Mouse (Mus musculus) MEL (cell line): ENCODE results near the gene Maco1. TPM values are rescaled to one million over a fixed set of nuclear protein-coding genes. Genes with fewer than 3 reads are reported as not detected.

Source experiments
- DNase-seq: peaks from one replicate; pipeline ENCODE4 v3.0.0; 2011; ENCODE audit warnings: low read depth, low spot score
- H3K27ac ChIP-seq: 2 replicates; pipeline ENCODE4 v1.5.1; 2012; ENCODE audit warnings: low read depth, mild to moderate bottlenecking, control low read depth, low read length, moderate library complexity; ENCODE audit not compliant: control insufficient read depth
- H3K27me3 ChIP-seq, 2 experiments: fragments of 150-350 bp in 1 of 2; sonication (generic) in 1 of 2; 2 replicates each; pipeline ENCODE4 v1.6.1; 2012; ENCODE audit warnings: low read length in 2 of 2, mild to moderate bottlenecking in 2 of 2, improper control_type of control experiment in 1 of 2, moderate library complexity in 1 of 2; ENCODE audit not compliant: insufficient read depth in 2 of 2, control insufficient read depth in 1 of 2
- H3K36me3 ChIP-seq, 2 experiments: 2 replicates each; pipeline ENCODE4 v1.6.1; 2012 to 2014; ENCODE audit warnings: low read length in 2 of 2, improper control_type of control experiment in 1 of 2, inconsistent platforms in 1 of 2, mild to moderate bottlenecking in 1 of 2; ENCODE audit not compliant: insufficient read depth in 2 of 2, control insufficient read depth in 1 of 2
- H3K4me1 ChIP-seq, 2 experiments: fragments of 150-350 bp in 1 of 2; sonication (generic) in 1 of 2; 2 replicates each; pipeline ENCODE4 v1.6.1; 2012; ENCODE audit warnings: low read length in 2 of 2, improper control_type of control experiment in 1 of 2, mild to moderate bottlenecking in 1 of 2; ENCODE audit not compliant: insufficient read depth in 2 of 2, control insufficient read depth in 1 of 2
- H3K4me3 ChIP-seq, 2 experiments: fragments of 150-350 bp in 1 of 2; sonication (generic) in 1 of 2; 2 replicates each; pipeline ENCODE4 v1.5.1; 2012; ENCODE audit warnings: low read depth in 2 of 2, low read length in 2 of 2, mild to moderate bottlenecking in 2 of 2, moderate library complexity in 2 of 2, control low read depth in 1 of 2, improper control_type of control experiment in 1 of 2; ENCODE audit not compliant: control insufficient read depth in 1 of 2, insufficient read depth in 1 of 2
- H3K79me2 ChIP-seq: 2 replicates; pipeline ENCODE4 v1.6.1; 2012; ENCODE audit warnings: mild to moderate bottlenecking, low read length, moderate library complexity; ENCODE audit not compliant: control insufficient read depth, poor library complexity, insufficient read depth
- H3K9ac ChIP-seq: 2 replicates; pipeline ENCODE4 v1.6.1; 2012; ENCODE audit warnings: low read depth, mild to moderate bottlenecking, control low read depth, low read length, moderate library complexity; ENCODE audit not compliant: control insufficient read depth, poor library complexity, severe bottlenecking
- H3K9me3 ChIP-seq: fragments of 150-350 bp; sonication (generic); replicated peaks from 2 replicates; pipeline ENCODE4 v1.6.1; 2012; ENCODE audit warnings: mild to moderate bottlenecking, low read length, improper control_type of control experiment, moderate library complexity; ENCODE audit not compliant: insufficient read depth
- BHLHE40 ChIP-seq: IDR thresholded peaks from 2 replicates; pipeline ENCODE4 v1.6.1; 2012; ENCODE audit warnings: low read depth, mild to moderate bottlenecking, inconsistent platforms, low read length, improper control_type of control experiment, borderline replicate concordance
- E2F4 ChIP-seq: IDR thresholded peaks from 2 replicates; pipeline ENCODE4 v1.6.1; 2011; ENCODE audit warnings: low read depth, low read length, improper control_type of control experiment, borderline replicate concordance
- EP300 ChIP-seq, 2 experiments: IDR thresholded peaks; 2 replicates each; pipeline ENCODE4 v1.6.1; 2011; ENCODE audit warnings: improper control_type of control experiment in 2 of 2, low read length in 2 of 2, low read depth in 1 of 2, mild to moderate bottlenecking in 1 of 2
- ETS1 ChIP-seq: IDR thresholded peaks from 2 replicates; pipeline ENCODE4 v1.6.1; 2012; ENCODE audit warnings: low read depth, mild to moderate bottlenecking, inconsistent platforms, low read length, improper control_type of control experiment, moderate library complexity
- GATA1 ChIP-seq: IDR thresholded peaks from 2 replicates; pipeline ENCODE4 v1.6.1; 2011; ENCODE audit warnings: low read depth, low read length, improper control_type of control experiment
- JUND ChIP-seq: IDR thresholded peaks from 2 replicates; pipeline ENCODE4 v1.6.1; 2011; ENCODE audit warnings: low read depth, mild to moderate bottlenecking, improper control_type of control experiment, low read length
- MAFK ChIP-seq: IDR thresholded peaks from 2 replicates; pipeline ENCODE4 v1.6.1; 2011; ENCODE audit warnings: low read depth, mild to moderate bottlenecking, low read length, improper control_type of control experiment, borderline replicate concordance
- MAZ ChIP-seq: IDR thresholded peaks from 2 replicates; pipeline ENCODE4 v1.6.1; 2012; ENCODE audit warnings: low read depth, mild to moderate bottlenecking, inconsistent platforms, low read length, improper control_type of control experiment
- MXI1 ChIP-seq: IDR thresholded peaks from 2 replicates; pipeline ENCODE4 v1.6.1; 2011; ENCODE audit warnings: mild to moderate bottlenecking, low read depth, low read length, improper control_type of control experiment
- MYB ChIP-seq: IDR thresholded peaks from 2 replicates; pipeline ENCODE4 v1.6.1; 2011; ENCODE audit warnings: mild to moderate bottlenecking, low read depth, low read length, improper control_type of control experiment
- MYC ChIP-seq: IDR thresholded peaks from 2 replicates; pipeline ENCODE4 v1.6.1; 2011; ENCODE audit warnings: low read depth, mild to moderate bottlenecking, low read length, improper control_type of control experiment, moderate library complexity
- NELFE ChIP-seq: IDR thresholded peaks from 2 replicates; pipeline ENCODE4 v1.6.1; 2011; ENCODE audit warnings: low read depth, low read length, improper control_type of control experiment
- POLR2A ChIP-seq, 2 experiments: IDR thresholded peaks; 2 replicates each; pipeline ENCODE4 v1.6.1; 2011 to 2012; ENCODE audit warnings: low read length in 2 of 2, mild to moderate bottlenecking in 2 of 2, control low read depth in 1 of 2, improper control_type of control experiment in 1 of 2, low read depth in 1 of 2, moderate library complexity in 1 of 2; ENCODE audit not compliant: control insufficient read depth in 1 of 2, insufficient read depth in 1 of 2, poor library complexity in 1 of 2
- POLR2AphosphoS2 ChIP-seq: IDR thresholded peaks from 2 replicates; pipeline ENCODE4 v1.6.1; 2011; ENCODE audit warnings: low read length, improper control_type of control experiment
- RCOR1 ChIP-seq: IDR thresholded peaks from 2 replicates; pipeline ENCODE4 v1.6.1; 2012; ENCODE audit warnings: low read depth, mild to moderate bottlenecking, inconsistent platforms, low read length, improper control_type of control experiment
- SIN3A ChIP-seq: IDR thresholded peaks from 2 replicates; pipeline ENCODE4 v1.6.1; 2012; ENCODE audit warnings: low read length, improper control_type of control experiment, inconsistent platforms
- TAL1 ChIP-seq: IDR thresholded peaks from 2 replicates; pipeline ENCODE4 v1.6.1; 2012; ENCODE audit warnings: mild to moderate bottlenecking, inconsistent platforms, low read length, moderate library complexity, mixed read lengths
- TBP ChIP-seq: IDR thresholded peaks from 2 replicates; pipeline ENCODE4 v1.8.0; 2011; ENCODE audit warnings: low read depth, low read length, improper control_type of control experiment
- TCF12 ChIP-seq: IDR thresholded peaks from 2 replicates; pipeline ENCODE4 v1.6.1; 2014; ENCODE audit warnings: low read depth, mild to moderate bottlenecking, inconsistent platforms, low read length, improper control_type of control experiment, moderate library complexity
- UBTF ChIP-seq: IDR thresholded peaks from 2 replicates; pipeline ENCODE4 v1.6.1; 2012; ENCODE audit warnings: low read depth, mild to moderate bottlenecking, inconsistent platforms, low read length, improper control_type of control experiment, moderate library complexity, borderline replicate concordance; ENCODE audit not compliant: insufficient read depth
- ZMIZ1 ChIP-seq: IDR thresholded peaks from 2 replicates; pipeline ENCODE4 v1.6.1; 2012; ENCODE audit warnings: low read depth, mild to moderate bottlenecking, inconsistent platforms, low read length, improper control_type of control experiment, moderate library complexity
- ZNF384 ChIP-seq: IDR thresholded peaks from 2 replicates; pipeline ENCODE4 v1.6.1; 2012; ENCODE audit warnings: low read depth, mild to moderate bottlenecking, inconsistent platforms, low read length, improper control_type of control experiment
- polyA plus RNA-seq, 2 experiments: library from polyadenylated mRNA; stranded (reverse) in 1 of 2; unstranded in 1 of 2; fragments of >175 nt in 1 of 2; fragments of >200 nt in 1 of 2; gene quantifications; 2 replicates each; pipeline versions ENCODE4 v1.2.1 to v1.2.4; 2012; ENCODE audit warnings: low replicate concordance in 2 of 2, low read depth in 1 of 2; ENCODE audit not compliant: insufficient read length in 2 of 2, insufficient read depth in 1 of 2, missing spikeins in 1 of 2
- total RNA-seq: library from RNA; depleted of rRNA; stranded (reverse); fragments of 300-350 nt; gene quantifications from 2 replicates; pipeline ENCODE4 v1.2.3, GENCODE M21; 2012

The Maco1 gene
- total and polyA plus RNA-seq, 3 experiments, result 22.2 to 35.9 TPM; not detected in 1

DNA sequence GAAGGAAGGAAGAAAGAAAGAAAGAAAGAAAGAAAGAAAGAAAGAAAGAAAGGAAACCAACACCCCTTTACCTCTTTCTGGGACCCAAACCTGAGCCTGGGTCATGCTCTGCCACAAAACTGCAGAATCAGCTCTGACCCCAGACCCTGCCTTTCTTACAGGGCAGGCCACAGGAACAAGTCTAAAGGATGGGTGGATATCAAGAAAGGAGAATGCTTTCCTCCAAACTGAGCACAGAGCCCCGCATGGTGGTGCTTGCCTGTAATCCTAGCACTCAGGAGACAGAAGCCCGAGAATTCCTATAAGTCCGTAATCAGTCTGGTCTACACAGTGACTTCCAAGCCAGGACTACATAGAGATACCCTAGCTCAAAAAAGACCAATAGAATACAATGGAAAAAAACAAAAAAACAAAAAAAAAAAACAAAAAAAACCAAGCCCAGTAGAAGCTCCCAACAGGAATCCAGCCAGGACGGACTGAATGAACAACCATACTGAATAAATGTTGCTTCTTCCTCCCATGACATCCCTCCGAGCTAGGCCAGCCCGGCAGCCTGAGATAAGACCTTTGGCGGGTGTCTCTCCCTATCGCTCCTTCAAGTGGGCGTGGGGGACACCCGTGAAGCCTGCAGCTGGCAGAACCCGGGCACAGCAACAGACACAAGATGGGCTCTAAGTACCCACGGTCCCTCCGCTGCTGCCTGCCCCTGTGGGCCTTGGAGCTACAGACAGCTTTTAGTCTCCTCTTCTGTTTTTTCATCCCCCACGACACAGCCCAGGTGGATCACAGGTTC is 11.0 kb upstream of the Maco1 start, which contains the start of gene Rhd:
Rhd (plus strand) TSS at position 600 of the 793 bp plus-strand sequence.
- no peaks in the 10 kb centered on the region for H3K9me3 ChIP-seq
- peak within 1 kb of the TSS; percentile 85 for H3K27ac ChIP-seq
- peaks cover 0 to 26% of the 10 kb centered on the region in 2 experiments; a peak in 2 of 4 replicates for H3K36me3 ChIP-seq
- peak; percentile 27; the same call in 1 of the 2 replicates for TF ChIP-seq MYB
- no peak for TF ChIP-seq ZNF384
- TF ChIP-seq SIN3A, result peak; percentile 87
- peak; percentile 48; the same call in 1 of the 2 replicates for TF ChIP-seq RCOR1
- TF ChIP-seq BHLHE40, result peak; percentile 33; the same call in 1 of the 2 replicates
- TF ChIP-seq TAL1, result peak; percentile 72
- TF ChIP-seq MAFK, result no peak
- peak; percentile 75 for TF ChIP-seq MXI1
- TF ChIP-seq GATA1, result peak; percentile 85
- TF ChIP-seq TBP, result peak; percentile 56; the same call in 1 of the 2 replicates
- no peak for TF ChIP-seq MYC
- 0 out of 2 replicates have a peak, but pooled peaks have one; percentile 33 for TF ChIP-seq NELFE
- peak; percentile 28 to 47; a peak in 2 of 4 replicates for TF ChIP-seq POLR2A (IDR thresholded peaks at IDR 0.05; ENCODE audit: control insufficient read depth in 1 of 2, insufficient read depth in 1 of 2, low read depth in 1 of 2, low read length in 2 of 2, poor library complexity in 1 of 2)
- TF ChIP-seq EP300 (IDR thresholded peaks at IDR 0.05; ENCODE audit: low read depth in 1 of 2, low read length in 2 of 2), result peak; percentile 75 to 82
- peak; percentile 80 for TF ChIP-seq ETS1
- no peak for TF ChIP-seq POLR2AphosphoS2
- TF ChIP-seq MAZ, result peak; percentile 65; the same call in 1 of the 2 replicates
- 0 out of 2 replicates have a peak, but pooled peaks have one; percentile 86 for TF ChIP-seq UBTF
- TF ChIP-seq ZMIZ1, result peak; percentile 61
- 0 out of 2 replicates have a peak, but pooled peaks have one; percentile 56 for TF ChIP-seq E2F4
- TF ChIP-seq TCF12, result peak; percentile 87
- TF ChIP-seq JUND, result no peak
- no peaks in the 10 kb centered on the region for H3K27me3 ChIP-seq
- peak within 1 kb of the TSS; percentile 73 for H3K9ac ChIP-seq
- peaks cover 16 to 32% of the 10 kb centered on the region in 2 experiments for H3K4me1 ChIP-seq
- H3K4me3 ChIP-seq, result peak within 1 kb of the TSS; percentile 56 to 77
- DNase-seq, result peak; percentile 81
- H3K79me2 ChIP-seq, result no peaks in the 10 kb centered on the region
